Mouse (Mus musculus) spleen, postnatal 10 days (tissue): ENCODE measurements around the gene Setmar.

Source experiments
- DNase-seq, 2 experiments: peaks; one replicate each; pipeline ENCODE4 v3.0.0; 2021 to 2022; ENCODE audit warnings: low spot score in 2 of 2

The Setmar gene

DNA sequence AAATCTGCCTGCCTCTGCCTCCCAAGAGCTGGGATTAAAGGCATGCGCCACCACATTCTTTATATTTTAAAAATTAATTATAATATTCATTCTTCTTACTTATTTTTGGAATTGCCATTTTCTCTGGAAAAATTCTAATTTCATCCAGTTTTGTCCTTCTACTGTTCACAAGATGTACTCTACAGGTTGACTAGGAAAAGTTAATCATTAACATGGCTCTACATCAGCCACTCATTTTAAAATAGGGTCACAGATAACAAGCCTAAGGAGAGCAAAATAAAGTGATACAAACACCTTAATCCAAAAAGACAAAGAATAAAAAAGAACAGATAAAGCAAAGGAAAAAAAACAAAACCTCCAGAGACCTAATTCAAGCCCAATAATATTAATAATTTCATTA is 50.1 kb downstream of the Setmar start:
- no peak for DNase-seq

GRCm38 (mm10) chr6:108117881-108118280 is 53.0 kb downstream of the Setmar start:
- no peak for DNase-seq

DNA sequence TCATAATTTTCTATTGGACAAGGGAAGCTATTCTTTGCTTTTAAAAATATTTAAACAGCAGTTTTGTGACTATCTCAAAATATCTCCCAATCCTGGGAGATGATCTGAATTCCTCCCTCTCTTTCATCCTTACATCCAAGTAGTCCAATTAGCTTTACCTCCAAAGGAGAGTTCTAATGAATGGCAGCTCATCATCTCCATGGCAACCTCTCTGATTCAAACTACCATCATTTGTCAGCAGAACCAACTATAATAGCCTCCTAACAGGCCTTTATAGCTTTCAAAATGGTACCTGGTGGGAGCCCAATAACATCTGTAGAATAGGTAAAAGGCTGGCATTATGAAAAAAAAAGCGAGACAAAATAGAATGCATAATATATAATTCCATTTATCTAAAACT is 60.6 kb downstream of the Setmar start:
- DNase-seq, result no peak

DNA sequence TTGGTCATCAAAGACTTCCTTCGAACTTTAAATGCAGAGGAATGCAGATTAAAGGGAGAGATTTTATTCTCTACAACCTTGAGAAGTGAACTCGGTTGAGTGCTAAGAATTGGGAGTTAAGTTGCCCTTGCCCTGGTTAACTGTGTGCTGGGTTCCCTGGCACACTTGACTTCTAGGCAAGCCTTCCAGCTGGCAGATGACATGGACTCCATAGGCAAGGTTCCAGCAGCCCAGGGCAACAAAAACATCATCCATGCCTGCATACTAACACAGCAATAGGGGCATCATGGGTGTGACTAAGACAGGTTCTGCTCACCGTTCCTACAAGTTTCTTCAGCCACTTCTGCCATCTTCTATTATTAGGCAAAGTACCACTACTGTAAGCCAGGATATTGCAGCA is 61.8 kb downstream of the Setmar start:
- no peak for DNase-seq
